Mouse (Mus musculus): ENCODE measurements around the gene Pak2.
"Not testable (repeated sequence)": the region's sequence is repeated elsewhere in the genome, so short reads cannot be mapped to it uniquely, and the experiment has no call there.

Pak2 gene

DNA sequence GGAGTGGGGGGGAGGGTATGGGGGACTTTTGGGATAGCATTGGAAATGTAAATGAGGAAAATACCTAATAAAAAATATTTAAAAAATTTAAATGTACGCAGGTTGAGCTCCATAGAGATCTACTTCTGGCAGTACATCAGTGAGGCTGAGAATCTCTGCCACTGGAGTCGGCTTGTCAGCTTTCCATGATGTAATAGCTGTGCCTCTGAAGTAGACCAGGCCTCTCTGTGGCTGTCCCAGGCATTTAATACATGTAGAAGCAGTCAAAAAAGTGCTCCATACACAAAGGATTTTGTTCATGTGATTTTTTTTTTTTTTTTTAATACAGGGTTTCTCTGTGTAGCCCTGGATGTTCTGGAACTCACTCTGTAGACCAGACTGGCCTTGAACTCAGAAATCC is 18.6 kb upstream of the Pak2 start:
- in situ Hi-C loops (cut with MboI, MseI) = not testable (repeated sequence)

DNA sequence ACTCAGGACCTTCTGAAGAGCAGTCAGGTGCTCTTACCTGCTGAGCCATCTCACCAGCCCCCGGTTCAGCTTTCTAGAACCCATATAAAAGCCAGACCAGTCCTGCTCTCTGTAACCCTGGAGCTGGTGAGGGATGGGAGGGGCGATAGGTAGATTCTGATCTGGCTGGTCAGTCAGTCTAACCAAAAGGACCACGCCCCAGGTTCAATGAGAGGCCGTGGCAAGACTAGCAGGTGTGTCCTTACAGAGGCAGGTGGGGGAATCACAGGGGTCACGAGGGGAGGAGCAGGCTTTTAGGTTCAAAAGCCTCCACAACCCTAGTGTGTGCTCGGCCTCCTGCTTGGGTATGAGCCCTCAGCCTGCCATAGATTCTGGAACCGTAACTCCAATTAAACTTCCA is 12.3 kb upstream of the Pak2 start:
- in situ Hi-C loops (cut with MboI, MseI) = loop anchor here (5.0 kb wide), 1 partner anchor 49 kb away; no protein-coding TSS in a partner anchor

DNA sequence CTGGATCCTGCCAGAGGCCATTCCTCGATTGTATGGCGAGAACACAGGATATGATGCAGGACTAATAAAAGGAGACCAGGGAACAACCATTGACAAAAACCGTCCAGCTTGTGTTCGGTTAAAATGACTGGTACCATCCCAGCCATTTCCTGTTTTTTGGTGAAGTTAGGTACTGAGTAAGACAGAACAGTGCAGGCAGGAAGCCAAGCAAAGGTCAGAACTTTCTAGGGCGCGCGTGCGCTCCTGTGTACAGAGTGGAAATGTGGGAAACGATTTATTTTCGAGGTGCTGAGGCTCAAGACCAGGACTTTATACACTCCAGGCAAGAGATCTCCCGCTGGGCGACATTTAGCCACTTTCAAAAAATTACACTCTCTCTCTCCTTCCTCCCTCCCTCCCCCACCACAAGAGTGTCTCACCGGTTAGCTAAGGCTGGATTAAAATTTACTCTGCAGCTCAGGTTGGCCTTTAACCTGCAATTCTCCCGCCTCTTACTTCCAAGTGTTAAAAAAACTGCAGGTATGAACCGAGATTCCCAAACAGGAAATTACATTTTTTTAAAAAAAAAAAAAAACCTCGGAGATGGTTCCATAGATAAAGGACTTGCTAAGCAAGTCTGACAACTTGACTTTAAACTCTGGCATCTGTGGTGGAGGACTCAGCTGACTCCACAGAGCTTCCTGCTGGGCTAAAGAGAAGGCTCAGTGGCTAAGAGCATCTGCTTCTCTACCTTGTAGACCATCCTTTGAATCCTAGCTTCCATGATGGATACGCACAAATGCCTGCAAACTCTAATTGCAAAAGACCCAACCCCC is 8.7 kb upstream of the Pak2 start:
- in situ Hi-C loops (cut with MboI, MseI) = no loop called here

DNA sequence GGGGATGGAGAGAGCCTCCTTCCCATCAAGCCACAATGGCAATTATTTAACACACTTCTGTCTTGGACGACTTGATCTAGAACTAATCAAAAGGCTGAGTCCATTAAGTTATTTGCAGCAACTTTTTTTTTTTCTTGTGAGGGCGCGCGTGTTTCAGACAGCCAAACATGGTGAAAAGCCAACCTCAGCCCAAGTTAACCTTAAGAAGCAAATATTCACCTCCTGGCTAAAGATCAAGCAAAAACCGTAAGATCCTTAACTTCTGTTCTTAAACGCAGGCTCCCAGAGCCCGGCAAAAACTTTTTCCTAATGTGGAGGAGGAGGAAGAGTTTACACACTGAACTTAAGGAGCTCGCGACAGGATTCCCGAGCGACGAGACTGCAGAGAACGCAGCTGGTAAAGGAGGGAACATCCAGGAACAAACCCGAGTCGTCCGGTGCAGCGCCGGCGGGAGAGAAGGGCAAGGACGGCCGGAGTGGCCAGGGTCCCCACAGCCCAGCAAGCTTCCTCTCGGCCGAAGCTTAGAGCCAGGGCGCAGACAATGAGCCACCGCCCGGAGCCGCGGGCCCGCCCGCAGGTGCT is 643 bp downstream of the Pak2 start:
- in situ Hi-C loops (cut with MboI, MseI) = loop anchor here (10.0 kb wide), 1 partner anchor 414 kb away; the partner anchor contains the start of gene Dlg1

DNA sequence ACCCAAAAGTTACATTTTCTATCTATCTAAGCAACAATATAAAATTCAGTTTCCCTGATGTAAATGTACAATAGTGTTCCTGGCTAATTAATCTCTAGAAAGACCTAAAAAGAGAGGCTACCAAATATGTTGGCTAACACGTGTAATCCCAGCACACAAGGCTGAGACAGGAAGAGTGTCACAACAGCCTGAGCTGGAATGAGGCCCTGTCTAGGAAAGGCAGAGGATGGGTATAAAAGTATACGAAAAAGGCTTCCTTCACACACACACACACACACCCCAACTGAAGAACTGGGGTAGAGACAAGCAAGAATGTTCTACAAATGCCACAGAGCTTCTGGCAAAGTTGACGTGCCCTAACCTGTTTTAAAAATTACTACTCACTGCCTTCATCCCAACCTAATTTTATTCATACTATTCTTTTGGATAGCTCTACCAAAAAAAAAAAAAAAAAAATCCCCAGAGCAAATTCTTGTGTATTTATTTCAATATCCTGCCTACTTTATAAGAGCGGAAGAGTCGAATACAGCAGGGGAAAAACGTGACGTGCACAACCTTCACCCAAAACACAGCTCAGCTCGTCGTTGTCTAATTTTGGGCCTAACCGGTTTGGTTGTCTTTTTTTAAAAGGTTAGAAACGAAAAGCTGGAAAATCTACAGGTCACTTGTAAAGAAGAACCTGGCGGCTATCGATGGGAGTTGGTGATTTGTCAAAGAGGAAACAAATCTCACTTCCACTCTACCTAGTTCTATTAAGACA is 1.3 kb downstream of the Pak2 start:
- in situ Hi-C loops (cut with MboI, MseI) = loop anchor here (10.0 kb wide), 1 partner anchor 413 kb away; the partner anchor contains the start of gene Dlg1

DNA sequence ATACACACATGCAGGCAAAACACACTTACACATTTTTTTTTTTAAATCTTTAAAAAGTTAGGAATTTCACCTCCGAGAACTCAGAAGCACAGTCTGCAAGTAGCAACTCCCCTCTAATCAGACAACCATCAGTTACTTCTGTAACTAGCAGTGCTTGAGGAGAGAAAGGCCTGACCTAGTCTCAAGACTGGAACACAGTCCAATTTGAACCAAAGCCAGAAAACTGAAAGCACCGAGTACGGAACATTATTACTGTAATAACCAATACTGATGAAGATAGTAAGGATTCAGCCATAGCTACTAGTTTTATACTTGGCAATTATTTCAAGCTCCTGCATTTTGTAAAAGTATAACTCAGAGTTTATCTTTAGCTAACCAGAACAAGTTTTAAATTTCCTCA is 2.7 kb downstream of the Pak2 start:
- in situ Hi-C loops (cut with MboI, MseI) = loop anchor here (10.0 kb wide), 1 partner anchor 412 kb away; the partner anchor contains the start of gene Dlg1

DNA sequence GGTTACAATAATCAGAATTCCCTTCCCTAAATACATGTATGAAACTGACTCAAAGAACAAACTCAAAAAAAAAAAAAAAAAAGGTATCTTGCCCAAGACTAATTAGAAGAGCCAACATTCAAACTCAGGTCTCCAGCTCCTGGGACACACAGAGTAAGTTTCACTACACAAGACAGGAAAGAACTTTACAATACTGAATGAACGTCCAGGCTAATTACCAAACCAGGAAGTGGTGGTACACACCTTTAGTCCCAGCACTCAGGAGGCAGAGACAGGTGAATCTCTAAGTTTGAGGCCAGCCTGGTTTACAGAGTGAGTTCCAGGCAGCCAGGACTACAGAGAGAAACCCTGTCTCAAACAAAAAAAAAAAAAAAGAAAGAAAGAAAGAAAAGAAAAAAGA is 3.4 kb downstream of the Pak2 start:
- in situ Hi-C loops (cut with MboI, MseI) = loop anchor here (10.0 kb wide), 1 partner anchor 411 kb away; the partner anchor contains the start of gene Dlg1

DNA sequence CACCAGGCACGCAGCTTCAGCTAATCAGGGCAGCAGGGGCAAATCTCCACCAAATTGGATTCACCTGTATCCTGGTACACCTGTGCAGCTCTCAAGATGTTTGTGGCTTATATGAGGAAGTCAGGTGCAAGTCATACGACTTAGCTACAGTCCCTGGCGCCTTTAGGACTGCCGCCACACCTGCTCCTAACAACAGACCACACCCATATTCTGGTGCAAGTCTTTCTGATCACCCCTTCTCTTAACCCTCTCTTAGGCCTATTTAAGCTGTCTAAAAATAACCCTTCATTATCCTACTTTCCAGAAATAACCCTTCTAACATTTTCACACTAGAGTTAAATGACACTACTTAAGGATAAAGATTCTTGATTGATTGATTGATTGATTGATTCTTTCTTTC is 9.1 kb downstream of the Pak2 start:
- in situ Hi-C loops (cut with MboI, MseI) = loop anchor here (10.0 kb wide), 1 partner anchor 405 kb away; the partner anchor contains the start of gene Dlg1

DNA sequence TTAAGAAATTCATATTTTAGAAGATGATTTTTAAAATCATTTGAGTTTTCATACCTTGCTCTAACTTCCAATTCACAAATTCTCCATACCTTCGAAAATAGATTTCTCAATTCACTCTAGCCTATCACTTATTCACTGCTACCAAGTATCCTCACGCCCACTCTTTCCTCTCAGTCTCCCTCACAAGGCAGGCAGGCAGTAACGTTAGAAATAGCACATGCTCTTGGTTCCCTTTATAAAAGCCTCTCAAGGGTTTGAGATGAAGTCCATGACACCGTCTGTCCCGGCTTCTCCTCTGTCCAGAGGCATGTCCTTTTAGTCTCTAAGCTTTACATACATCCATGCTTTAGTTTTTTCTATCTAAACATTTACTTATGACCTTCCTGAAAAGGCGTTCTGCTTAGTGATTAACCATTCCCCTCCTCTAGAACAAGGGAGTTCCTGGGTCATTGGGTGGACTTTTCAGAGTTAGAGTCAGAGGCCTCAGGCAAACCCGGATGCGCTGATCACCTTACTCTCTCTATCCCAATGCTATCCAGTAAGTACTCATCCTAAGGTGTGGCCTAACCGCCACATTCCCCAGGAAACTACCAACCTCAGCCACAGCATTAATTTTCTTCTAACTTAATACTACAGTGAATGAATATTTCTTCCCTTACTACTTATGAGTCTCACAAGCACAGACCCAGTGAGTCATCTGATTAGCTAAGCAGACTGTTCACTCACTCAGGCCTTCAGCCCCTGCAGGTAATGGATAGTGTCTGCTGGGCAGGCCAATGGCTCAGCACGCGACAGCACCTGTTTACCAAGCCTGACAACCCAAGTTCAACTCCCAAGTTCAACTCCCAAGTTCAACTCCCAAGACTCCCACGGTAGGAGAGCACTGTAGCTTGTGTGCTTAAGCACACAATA is 10.5 kb downstream of the Pak2 start:
- in situ Hi-C loops (cut with MboI, MseI) = no loop called here

DNA sequence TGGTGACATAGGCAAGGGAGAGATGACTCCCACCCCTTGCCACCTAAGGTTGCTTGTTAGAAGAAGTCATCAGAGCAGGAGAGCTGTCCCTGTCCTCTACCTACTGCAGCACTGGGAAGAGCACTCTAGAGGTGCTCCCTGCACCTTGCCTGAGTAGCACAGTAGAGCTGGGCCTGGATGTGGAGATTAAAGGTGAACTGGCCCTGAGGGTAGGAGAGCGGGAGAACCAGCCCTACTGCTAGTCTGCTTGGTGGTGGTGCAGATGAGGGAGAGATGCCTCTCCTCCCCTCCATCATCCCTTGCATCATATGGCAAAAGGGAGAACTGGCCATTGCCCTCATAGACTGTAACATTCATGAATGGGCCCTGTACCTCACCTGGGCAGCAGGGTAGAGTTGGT is 12.2 kb downstream of the Pak2 start:
- in situ Hi-C loops (cut with MboI, MseI) = no loop called here

DNA sequence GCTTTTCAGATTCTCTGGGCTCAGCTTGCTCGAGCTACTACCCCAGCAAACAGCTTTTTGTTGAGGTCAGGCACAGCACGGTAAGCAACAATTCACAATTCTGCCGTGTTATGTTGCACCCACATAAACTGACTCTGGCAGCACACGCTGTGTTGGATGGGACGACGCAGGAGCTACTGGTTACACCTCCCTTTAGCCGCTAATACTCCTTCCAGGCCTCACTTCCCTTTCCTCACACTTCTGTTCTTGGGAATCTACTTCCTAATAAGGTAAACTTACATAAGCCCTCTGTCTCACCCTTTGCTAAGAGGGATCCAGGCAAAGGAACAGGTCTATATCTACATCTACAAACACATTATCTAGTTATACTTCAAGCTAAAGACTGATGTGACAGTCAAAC is 15.2 kb downstream of the Pak2 start:
- in situ Hi-C loops (cut with MboI, MseI) = no loop called here

DNA sequence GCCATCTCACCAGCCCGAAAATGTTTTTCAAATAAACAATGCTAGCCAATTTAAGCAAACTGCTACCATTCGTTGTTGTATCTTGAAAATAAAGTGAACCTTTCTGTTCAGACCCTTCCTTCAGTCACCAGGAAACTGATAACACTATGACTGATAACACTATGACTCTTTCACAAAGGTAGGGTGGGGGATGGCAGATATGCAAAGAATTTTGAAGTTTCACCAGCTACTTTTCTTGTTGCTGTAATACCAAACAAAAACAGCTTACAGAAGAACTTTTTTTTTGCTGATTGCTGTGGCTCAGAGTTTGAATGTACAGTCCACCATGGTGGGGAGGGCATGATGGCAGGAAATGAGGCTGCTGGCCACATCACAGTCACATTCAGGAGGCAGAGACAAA is 16.9 kb downstream of the Pak2 start:
- in situ Hi-C loops (cut with MboI, MseI) = no loop called here

DNA sequence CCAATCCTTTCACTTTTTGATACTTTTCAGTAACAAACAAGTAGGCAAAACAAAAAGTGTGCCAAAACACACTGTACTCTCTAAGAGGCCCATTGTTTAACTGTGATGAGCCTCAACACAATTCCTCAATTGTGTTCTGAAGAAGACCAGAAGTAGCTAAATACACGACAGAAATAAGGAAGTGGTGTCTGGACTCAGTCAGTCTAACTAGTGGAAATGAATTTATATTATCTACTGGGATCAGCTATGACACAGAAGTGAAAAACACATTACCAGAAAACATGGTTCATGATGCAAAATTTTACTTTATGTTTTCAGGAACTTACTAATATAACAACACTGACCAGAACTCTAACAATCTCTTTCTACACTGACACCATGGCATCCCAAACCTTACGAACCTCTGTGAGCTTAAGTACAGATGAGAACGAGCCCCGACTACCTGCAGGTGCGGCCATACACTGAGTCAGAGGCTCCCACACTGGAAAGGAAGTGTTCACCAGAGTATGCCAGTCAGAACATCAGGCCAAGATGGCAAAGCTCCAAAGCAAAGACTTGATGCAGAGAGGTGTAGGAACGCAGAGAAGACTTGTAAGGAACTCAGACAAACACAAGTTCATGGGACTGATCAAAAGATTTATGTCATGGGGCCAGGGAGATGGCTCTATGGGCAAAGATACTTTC is 19.2 kb downstream of the Pak2 start:
- in situ Hi-C loops (cut with MboI, MseI) = loop anchor here (10.0 kb wide), 1 partner anchor 1315 kb away; no protein-coding TSS in a partner anchor

DNA sequence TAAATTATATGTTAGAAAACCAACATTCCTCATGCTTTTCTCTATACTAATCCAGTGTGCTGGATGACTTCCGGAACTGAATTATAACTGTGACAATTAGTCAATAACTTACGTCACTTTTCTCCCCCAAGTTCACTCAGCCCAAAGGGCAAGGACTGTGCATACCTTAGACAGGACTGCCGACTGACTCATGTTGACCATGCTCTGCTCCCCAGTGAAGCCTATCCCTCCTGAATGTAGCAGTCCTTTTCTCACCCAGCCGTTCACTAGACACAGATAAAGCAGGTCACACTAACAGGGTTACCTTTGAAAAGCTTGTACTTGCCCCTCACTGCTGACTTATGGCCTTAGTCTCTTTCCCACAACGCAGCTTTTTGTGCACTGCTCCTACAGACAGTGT is 20.3 kb downstream of the Pak2 start:
- in situ Hi-C loops (cut with MboI, MseI) = loop anchor here (10.0 kb wide), 1 partner anchor 1314 kb away; no protein-coding TSS in a partner anchor

DNA sequence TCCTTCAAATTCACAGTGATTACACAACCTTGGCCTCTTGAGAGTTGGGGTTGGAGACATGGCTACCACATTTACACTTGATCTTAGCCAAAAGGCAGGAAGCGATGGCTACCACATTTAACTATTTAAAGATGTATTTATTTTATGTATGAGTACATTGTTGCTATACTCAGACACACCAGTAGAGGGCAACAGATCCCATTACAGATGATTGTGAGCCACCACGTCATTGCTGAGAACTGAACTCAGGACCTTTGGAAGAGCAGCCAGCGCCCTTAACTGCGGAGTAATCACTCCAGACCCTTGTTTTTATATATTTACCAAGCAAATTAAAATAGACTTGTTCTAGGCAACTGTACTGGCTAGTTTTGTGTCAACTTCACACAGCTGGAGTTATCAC is 36.8 kb downstream of the Pak2 start:
- in situ Hi-C loops (cut with MboI, MseI) = loop anchor here (5.0 kb wide), 1 partner anchor 50 kb away; no protein-coding TSS in a partner anchor

DNA sequence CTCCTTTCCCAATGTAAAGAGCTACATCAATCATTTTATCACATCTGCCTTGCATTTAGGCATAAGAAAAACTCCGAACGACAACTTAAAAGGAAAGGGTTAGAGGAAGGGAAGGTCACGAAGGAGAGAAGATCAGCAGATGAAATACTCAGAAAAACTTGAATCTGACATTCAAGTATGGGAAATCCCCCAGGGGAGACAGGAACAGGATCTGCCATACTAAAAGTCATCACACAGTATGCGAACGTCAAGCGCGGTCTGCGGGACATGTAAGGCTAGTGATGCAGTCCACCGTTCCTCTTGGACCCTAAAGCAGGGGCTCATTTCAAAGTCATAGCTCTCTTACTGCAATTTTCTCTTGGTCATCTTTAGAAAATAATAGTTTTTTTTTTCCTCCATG is 59.5 kb downstream of the Pak2 start:
- in situ Hi-C loops (cut with MboI, MseI) = no loop called here

DNA sequence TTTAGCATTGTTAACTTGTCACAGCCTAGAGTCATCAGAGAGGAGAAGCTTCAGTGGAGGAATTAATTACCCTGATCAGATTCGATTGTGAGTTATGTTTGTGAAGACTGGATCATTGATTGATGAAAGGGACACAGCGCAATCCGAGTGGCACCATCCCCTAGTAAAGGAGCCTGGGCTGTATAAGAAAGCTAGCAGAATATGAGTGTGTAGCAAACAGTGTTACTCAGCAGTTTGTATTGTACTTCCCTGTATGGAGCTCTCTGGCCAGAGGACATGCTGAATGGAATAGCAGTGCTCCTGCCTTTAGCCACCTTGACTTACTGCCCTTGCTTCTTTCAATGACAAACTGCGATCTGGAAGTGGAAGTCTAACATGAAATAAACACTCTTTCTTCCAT is 68.8 kb downstream of the Pak2 start:
- in situ Hi-C loops (cut with MboI, MseI) = no loop called here

DNA sequence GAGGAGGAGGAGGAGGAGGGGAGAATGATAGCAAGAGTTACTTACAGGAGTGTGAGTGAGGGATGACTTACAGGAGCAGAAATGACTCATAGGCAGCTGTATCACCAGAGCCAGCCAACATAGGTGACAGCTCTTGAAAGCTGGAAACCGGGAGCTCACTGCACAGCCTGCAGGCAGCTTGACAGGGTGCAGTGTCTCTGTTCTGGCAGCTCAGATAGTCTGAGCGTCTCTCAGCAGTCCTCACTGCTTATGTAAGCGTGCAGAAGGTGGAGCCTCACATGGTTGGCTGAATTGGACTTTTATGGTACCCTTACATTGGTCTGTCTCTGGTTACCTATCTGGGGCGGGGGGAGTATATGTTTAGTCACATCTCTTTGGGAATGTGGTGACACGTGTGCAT is 69.2 kb downstream of the Pak2 start:
- in situ Hi-C loops (cut with MboI, MseI) = no loop called here

DNA sequence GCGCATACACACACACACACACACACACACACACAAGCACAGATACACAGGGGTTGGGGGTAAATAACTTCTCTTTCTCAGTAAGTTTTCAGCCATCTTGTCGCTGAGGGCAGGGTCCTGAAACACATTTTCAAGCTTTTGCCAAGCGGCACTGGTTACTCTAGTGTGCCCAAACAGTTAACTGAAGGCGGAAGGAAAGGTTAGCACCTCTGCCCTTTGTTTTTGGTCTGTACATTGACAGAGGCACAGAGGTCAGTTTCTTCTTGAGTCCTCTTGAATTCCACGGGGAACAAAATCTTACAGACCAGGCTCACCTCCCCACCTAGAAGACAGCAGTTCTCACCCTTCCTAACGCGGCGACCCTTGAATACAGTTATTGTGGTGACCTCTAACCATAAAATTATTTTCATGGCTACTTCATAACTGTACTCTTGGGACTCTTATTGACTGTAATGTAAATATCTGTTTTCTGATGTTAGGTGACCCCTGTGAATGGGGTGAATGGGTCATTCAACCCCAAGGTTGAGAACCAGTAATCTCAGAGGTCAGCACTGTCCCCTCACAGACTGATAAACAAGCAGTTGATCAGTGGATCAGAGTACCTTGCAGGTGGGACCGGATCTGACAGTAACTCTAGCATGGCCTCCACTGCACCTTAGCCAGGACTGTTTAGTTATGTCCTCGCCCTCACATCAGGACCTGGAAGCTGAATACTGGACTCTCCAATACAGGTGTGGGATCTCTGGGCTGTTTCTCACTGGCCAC is 70.4 kb downstream of the Pak2 start:
- in situ Hi-C loops (cut with MboI, MseI) = no loop called here

DNA sequence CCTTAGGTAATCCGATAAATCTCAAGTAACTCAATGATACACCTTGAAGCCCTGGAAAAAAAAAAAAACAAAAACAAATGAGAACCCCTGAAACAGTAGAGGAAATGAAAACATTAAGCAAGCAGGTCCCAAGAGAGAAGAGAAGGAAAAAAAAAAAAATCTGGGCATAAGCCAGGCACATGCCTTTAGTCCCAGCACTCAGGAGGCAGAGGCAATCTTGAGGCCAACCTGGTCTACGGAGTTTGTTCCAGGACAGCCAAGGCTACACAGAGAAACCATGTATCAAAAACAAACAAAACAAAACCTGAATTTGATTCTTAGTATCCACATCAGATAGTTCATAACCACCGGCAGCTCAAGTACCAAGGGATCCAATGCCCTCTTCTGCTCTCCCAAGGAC is 74.4 kb downstream of the Pak2 start:
- in situ Hi-C loops (cut with MboI, MseI) = no loop called here
